Mouse (Mus musculus) liver, embryonic 16.5 days (tissue): ENCODE measurements at regions not wholly inside any gene's neighbourhood (a gene's known extent, or its start where the extent isn't known, plus 50 kb on each side); places are given as distances from the start of the nearest gene placed in this dataset.

Experiments used
- ATAC-seq: fragments of 200-750 bp; cut with Nextera tagmentation; 2 replicates; pipeline ENCODE4 v1.8.0; 2017; ENCODE audit warnings: low read depth, mild to moderate bottlenecking, moderate number of reproducible peaks, moderate library complexity
- H3K27ac ChIP-seq: fragments of 300-500 bp; sonication (generic); 2 replicates; pipeline ENCODE4 v1.5.1; 2014; ENCODE audit warnings: mild to moderate bottlenecking, low read length
- H3K27me3 ChIP-seq: fragments of 300-500 bp; sonication (generic); 2 replicates; pipeline ENCODE4 v1.6.1; 2014; ENCODE audit warnings: low read depth, low read length, mixed read lengths; ENCODE audit not compliant: control insufficient read depth, insufficient read depth
- H3K36me3 ChIP-seq: fragments of 300-500 bp; sonication (generic); 2 replicates; pipeline ENCODE4 v1.6.1; 2014; ENCODE audit warnings: mild to moderate bottlenecking; ENCODE audit not compliant: control insufficient read depth, insufficient read depth
- H3K4me1 ChIP-seq: fragments of 300-500 bp; sonication (generic); 2 replicates; pipeline ENCODE4 v1.6.1; 2014; ENCODE audit warnings: low read depth, low read length, mixed read lengths; ENCODE audit not compliant: control insufficient read depth
- H3K4me2 ChIP-seq: fragments of 300-500 bp; sonication (generic); 2 replicates; pipeline ENCODE4 v1.6.1; 2014; ENCODE audit warnings: low read depth, low read length, mixed read lengths
- H3K4me3 ChIP-seq: fragments of 300-500 bp; sonication (generic); 2 replicates; pipeline ENCODE4 v1.5.1; 2014; ENCODE audit warnings: low read depth, mild to moderate bottlenecking, low read length
- H3K9ac ChIP-seq: fragments of 300-500 bp; sonication (generic); 2 replicates; pipeline ENCODE4 v1.6.1; 2014; ENCODE audit warnings: low read depth, low read length
- H3K9me3 ChIP-seq: fragments of 300-500 bp; sonication (generic); replicated peaks from 2 replicates; pipeline ENCODE4 v1.6.1; 2016; ENCODE audit warnings: low read length; ENCODE audit not compliant: control insufficient read depth
- WGBS: fragments of 180-500 bp; shearing (Covaris S2); extraction: QIAGEN DNeasy Blood & Tissue Kit; methylation state at CpG from one replicate; pipeline ENCODE4 v1.1.7; 2014; ENCODE audit not compliant: insufficient replicate concordance; 5-methylcytosine and 5-hydroxymethylcytosine counted together

- Histone ChIP-seq H3K4me2 (no peak overlapping the region), H3K9me3 (no peaks in the 10 kb centered on the region), H3K4me1 (no peaks in the 10 kb centered on the region), H3K9ac (no peak overlapping the region), H3K36me3 (no peaks in the 10 kb centered on the region), H3K4me3 (no peak overlapping the region), H3K27me3 (no peaks in the 10 kb centered on the region), H3K27ac (no peak overlapping the region)
- WGBS: 32% methylated on average over 4 of the region's 4 CpGs
- no peak for ATAC-seq
Observed at GRCm38 (mm10) chr13:83046571-83047123, 457.2 kb upstream of the Mef2c start.

GRCm38 (mm10) chr13:83055865-83056264 is 448.0 kb upstream of the Mef2c start:
- no peaks in the 10 kb centered on the region for H3K36me3 ChIP-seq
- no peak overlapping the region for H3K9ac ChIP-seq
- no peaks in the 10 kb centered on the region for H3K9me3 ChIP-seq
- H3K4me3 ChIP-seq: no peak overlapping the region
- no peak overlapping the region for H3K27ac ChIP-seq
- 24% methylated on average over 2 of the region's 2 CpGs for WGBS
- no peaks in the 10 kb centered on the region for H3K4me1 ChIP-seq
- H3K4me2 ChIP-seq: no peak overlapping the region
- no peaks in the 10 kb centered on the region for H3K27me3 ChIP-seq
- ATAC-seq: no peak

GRCm38 (mm10) chr13:83056415-83056814 is 447.4 kb upstream of the Mef2c start:
- H3K4me2 ChIP-seq: no peak overlapping the region
- no peak overlapping the region for H3K27ac ChIP-seq
- no peak overlapping the region for H3K4me3 ChIP-seq
- no peak for ATAC-seq
- H3K4me1 ChIP-seq: no peaks in the 10 kb centered on the region
- H3K9me3 ChIP-seq: no peaks in the 10 kb centered on the region
- H3K27me3 ChIP-seq: no peaks in the 10 kb centered on the region
- WGBS: 56% methylated on average over 2 of the region's 2 CpGs
- H3K9ac ChIP-seq: no peak overlapping the region
- H3K36me3 ChIP-seq: no peaks in the 10 kb centered on the region

- no peak for ATAC-seq
- WGBS: 24% methylated on average over 5 of the region's 5 CpGs
- Histone ChIP-seq H3K9ac (no peak overlapping the region), H3K27ac (no peak overlapping the region), H3K36me3 (no peaks in the 10 kb centered on the region), H3K4me3 (no peak overlapping the region), H3K27me3 (no peaks in the 10 kb centered on the region), H3K4me1 (no peaks in the 10 kb centered on the region), H3K4me2 (no peak overlapping the region), H3K9me3 (no peaks in the 10 kb centered on the region)
Observed at GRCm38 (mm10) chr13:83064727-83065126, 439.1 kb upstream of the Mef2c start.

- no peaks in the 10 kb centered on the region for H3K36me3 ChIP-seq
- no peak overlapping the region for H3K4me2 ChIP-seq
- H3K4me3 ChIP-seq: no peak overlapping the region
- whole genome bisulfite sequencing: 55% methylated on average over 3 of the region's 3 CpGs
- no peaks in the 10 kb centered on the region for H3K27me3 ChIP-seq
- no peaks in the 10 kb centered on the region for H3K4me1 ChIP-seq
- no peak for ATAC-seq
- no peak overlapping the region for H3K9ac ChIP-seq
- H3K9me3 ChIP-seq: no peaks in the 10 kb centered on the region
- no peak overlapping the region for H3K27ac ChIP-seq
Observed at GRCm38 (mm10) chr13:83065201-83065600, 438.6 kb upstream of the Mef2c start.

GRCm38 (mm10) chr13:83066115-83066753 is 437.6 kb upstream of the Mef2c start:
- ATAC-seq: peak; percentile 27; the same call in 1 of the 2 replicates
- H3K27ac ChIP-seq: no peak overlapping the region
- 20% methylated on average over 8 of the region's 8 CpGs for WGBS
- no peak overlapping the region for H3K9ac ChIP-seq
- no peak overlapping the region for H3K4me3 ChIP-seq
- no peaks in the 10 kb centered on the region for H3K4me1 ChIP-seq
- H3K4me2 ChIP-seq: no peak overlapping the region
- H3K36me3 ChIP-seq: no peaks in the 10 kb centered on the region
- no peaks in the 10 kb centered on the region for H3K27me3 ChIP-seq
- H3K9me3 ChIP-seq: no peaks in the 10 kb centered on the region

GRCm38 (mm10) chr13:83067496-83067895 is 436.3 kb upstream of the Mef2c start:
- Histone ChIP-seq H3K4me1 (no peaks in the 10 kb centered on the region), H3K27me3 (no peaks in the 10 kb centered on the region), H3K27ac (no peak overlapping the region), H3K9me3 (no peaks in the 10 kb centered on the region), H3K36me3 (no peaks in the 10 kb centered on the region), H3K4me2 (no peak overlapping the region), H3K9ac (no peak overlapping the region), H3K4me3 (no peak overlapping the region)
- 40% methylated on average over 2 of the region's 2 CpGs for WGBS
- no peak for ATAC-seq

- no peaks in the 10 kb centered on the region for H3K4me1 ChIP-seq
- no peaks in the 10 kb centered on the region for H3K36me3 ChIP-seq
- no peaks in the 10 kb centered on the region for H3K27me3 ChIP-seq
- H3K4me2 ChIP-seq: no peak overlapping the region
- H3K27ac ChIP-seq: no peak overlapping the region
- ATAC-seq: no peak
- 59% methylated on average over 1 of the region's 1 CpGs for WGBS
- no peaks in the 10 kb centered on the region for H3K9me3 ChIP-seq
- H3K4me3 ChIP-seq: no peak overlapping the region
- H3K9ac ChIP-seq: no peak overlapping the region
Observed at GRCm38 (mm10) chr13:83068588-83068987, 435.2 kb upstream of the Mef2c start.

GRCm38 (mm10) chr13:83069293-83069692 is 434.5 kb upstream of the Mef2c start:
- no peaks in the 10 kb centered on the region for H3K4me1 ChIP-seq
- no peak overlapping the region for H3K4me3 ChIP-seq
- no peaks in the 10 kb centered on the region for H3K36me3 ChIP-seq
- no peak overlapping the region for H3K9ac ChIP-seq
- no peak overlapping the region for H3K27ac ChIP-seq
- H3K9me3 ChIP-seq: no peaks in the 10 kb centered on the region
- H3K27me3 ChIP-seq: no peaks in the 10 kb centered on the region
- ATAC-seq: no peak
- no peak overlapping the region for H3K4me2 ChIP-seq
